Mouse (Mus musculus): ENCODE measurements around the gene Slc39a7.
"Not testable (repeated sequence)": the region's sequence is repeated elsewhere in the genome, so short reads cannot be mapped to it uniquely, and the experiment has no call there.

Slc39a7 gene

DNA sequence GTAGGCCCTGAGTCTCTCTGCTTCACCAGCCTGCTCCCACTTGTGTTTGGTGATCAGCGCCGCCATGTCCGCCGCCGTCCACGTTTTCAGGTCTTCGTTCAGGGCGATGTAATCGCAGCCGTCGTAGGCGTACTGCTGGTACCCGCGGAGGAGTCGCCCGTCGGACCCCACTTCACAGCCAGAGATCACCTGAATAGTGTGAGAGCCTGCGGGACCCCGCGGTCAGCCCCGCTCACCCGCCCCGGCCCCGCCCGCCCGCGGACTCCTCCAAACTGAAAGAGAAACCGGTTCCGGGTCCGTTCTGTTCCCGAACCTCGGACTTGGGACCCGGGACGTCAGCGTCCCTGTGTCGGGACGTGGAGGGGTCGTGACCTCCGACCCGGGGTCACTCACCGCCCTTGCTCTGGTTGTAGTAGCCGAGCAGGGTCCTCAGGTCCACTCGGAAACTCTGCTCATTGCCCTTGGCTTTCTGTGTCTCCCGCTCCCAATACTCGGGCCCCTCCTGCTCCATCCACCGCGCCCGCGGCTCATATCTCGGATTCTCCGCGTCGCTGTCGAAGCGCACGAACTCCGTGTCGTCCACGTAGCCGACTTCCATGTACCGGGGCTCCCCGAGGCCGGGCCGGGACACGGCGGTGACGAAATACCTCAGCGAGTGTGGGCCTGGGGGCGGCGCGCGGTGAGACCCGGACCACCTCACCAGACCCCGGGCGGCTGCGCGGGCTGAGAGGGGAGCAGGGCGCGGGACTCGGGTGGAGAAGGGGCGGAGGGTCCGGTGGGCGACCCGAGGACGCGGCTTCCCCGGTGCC, 31.9 kb downstream of the Slc39a7 start:
- no peak for DNase-seq

- DNase-seq = not testable (repeated sequence)
These were observed 32.8 kb downstream of the Slc39a7 start for GRCm38 (mm10) chr17:33998697-33999096.

GRCm38 (mm10) chr17:33997025-33997424, 34.5 kb downstream of the Slc39a7 start:
- DNase-seq = not testable (repeated sequence)

DNA sequence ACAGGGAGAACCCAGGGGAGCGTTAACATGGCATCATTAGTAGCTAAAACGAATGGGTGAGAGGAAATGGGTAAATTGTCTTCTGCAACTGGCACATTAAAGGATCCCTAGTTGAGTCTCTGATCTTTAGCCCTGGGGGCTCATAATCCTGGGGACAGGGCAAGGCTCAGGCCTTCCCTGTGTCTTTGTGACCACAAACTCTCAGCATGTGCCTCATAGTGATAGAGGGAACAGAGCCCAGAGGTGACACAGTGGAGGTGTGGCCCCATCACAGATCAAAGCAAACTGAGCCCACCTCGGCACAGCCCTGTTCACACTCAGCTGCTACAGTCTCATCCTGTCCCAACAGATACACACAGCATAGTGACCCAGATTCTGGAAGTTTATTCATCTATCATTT, 35.8 kb downstream of the Slc39a7 start:
- DNase-seq = no peak

GRCm38 (mm10) chr17:33994959-33995358, 36.5 kb downstream of the Slc39a7 start:
- DNase-seq = no peak

GRCm38 (mm10) chr17:33991788-33992664, 39.5 kb downstream of the Slc39a7 start:
- peak; percentile 45 for DNase-seq

- peak; percentile 64 for DNase-seq
These were observed 49.3 kb downstream of the Slc39a7 start for GRCm38 (mm10) chr17:33982136-33982535.

DNA sequence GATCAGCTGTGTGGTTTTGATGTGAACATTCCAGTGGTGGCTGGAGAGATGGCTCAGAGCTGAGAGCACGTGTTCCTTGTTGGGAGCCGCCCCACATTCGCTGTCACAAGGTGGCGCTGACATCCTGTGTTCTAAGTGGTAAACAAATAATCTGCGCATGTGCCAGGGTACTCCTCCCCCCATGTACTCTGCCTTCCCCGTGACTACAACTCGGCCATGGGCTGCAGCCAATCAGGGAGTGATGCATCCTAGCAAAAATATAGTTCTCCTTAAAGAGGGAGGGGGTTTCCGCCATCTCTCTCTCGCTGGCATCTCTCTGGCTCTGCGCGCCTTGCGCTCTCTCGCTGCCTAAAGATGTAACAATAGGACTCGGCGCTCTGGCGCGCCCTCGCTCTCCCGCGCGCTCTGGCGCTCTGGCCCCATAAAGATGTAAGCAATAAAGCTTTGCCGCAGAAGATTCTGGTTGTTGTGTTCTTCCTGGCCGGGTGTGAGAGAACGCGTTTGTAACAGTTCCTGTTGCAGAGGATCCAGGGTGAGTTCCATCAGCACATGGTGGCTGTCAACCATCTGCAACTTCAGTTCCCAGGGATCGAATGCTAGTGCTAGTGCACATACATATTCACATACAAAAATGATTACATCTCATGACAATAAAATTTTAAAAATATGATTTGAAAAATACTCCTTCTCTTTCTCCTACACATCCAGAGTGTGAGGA, 50.1 kb downstream of the Slc39a7 start:
- peak; percentile 87 for DNase-seq

- DNase-seq = no peak
These were observed 51.1 kb downstream of the Slc39a7 start for GRCm38 (mm10) chr17:33980181-33981035.

DNA sequence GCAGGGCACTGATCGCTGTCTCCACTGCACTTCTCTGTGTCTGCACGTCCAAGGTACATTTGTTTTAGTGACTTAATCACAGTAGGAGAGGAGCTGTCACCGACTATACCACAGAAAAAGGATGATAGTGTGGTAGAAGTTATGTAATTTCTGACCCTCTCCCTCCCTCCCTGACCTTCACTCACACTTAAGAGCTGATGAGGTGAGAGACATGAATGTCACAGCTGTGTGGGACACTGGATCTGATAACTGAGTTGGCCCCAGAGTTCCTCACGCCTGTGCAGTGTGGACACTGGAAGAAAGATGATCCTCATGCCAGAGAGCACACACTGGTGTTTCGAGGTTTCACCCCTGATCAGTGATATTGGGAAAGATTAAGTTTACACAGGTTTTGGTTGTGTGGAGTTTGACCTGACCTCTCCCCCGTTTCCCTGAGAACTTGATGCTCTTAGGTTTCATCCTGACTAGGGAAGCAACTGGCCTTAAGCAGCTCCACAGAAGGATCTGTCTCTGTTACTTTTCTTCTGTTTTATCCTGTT, 51.9 kb downstream of the Slc39a7 start:
- no peak for DNase-seq

DNA sequence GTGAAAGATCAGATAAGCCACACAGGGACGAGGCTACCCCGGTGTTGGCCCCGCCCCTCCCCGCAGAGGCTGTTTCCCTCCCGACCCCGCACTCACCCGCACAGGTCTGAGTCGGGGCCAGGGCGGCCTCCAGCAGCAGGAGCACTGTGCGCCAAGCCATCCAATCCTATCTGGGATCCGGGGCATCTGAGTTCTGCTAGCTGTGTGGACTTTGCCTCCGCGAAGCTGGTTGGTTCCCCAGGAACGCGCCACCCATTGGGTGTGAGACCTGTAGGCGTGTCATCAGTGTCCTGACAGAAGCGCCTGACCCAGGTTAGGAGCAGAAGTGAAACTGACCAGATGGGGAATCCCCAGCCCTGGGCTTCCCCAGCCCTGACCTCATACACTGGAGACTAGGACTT, 52.9 kb downstream of the Slc39a7 start:
- DNase-seq = peak; percentile 75
